Mouse (Mus musculus) E14TG2a.4 (cell line): Measurements from ENCODE around the gene Pitpnm1.
A peak's percentile ranks its signal among the peaks of the same experiment; 100 is the strongest.

Source experiments
- H3K27me3 ChIP-seq: 2 replicates; pipeline ENCODE4 v1.6.1; 2014; ENCODE audit warnings: low read length, control low read depth; ENCODE audit not compliant: insufficient read depth
- H3K36me3 ChIP-seq: 2 replicates; pipeline ENCODE4 v1.6.1; 2014; ENCODE audit warnings: low read length, control low read depth; ENCODE audit not compliant: insufficient read depth
- H3K4me1 ChIP-seq: replicated peaks from 2 replicates; pipeline ENCODE4 v1.6.1; 2014; ENCODE audit warnings: low read depth, low read length, control low read depth
- H3K4me3 ChIP-seq: replicated peaks from 2 replicates; pipeline ENCODE4 v1.5.1; 2014; ENCODE audit warnings: mild to moderate bottlenecking, low read length
- H3K9me3 ChIP-seq: 2 replicates; pipeline ENCODE4 v1.6.1; 2014; ENCODE audit warnings: low read length, control low read depth
- CTCF ChIP-seq: conservative IDR thresholded peaks from 2 replicates; pipeline ENCODE4 v1.5.1; 2014; ENCODE audit warnings: low read length
- NANOG ChIP-seq: IDR thresholded peaks from 2 replicates; pipeline ENCODE4 v1.6.1; 2014; ENCODE audit warnings: borderline replicate concordance, low read length, mixed read lengths
- POU5F1 ChIP-seq: IDR thresholded peaks from 2 replicates; pipeline ENCODE4 v1.6.1; 2014; ENCODE audit warnings: low read length, borderline replicate concordance

Gene Pitpnm1

GRCm38 (mm10) chr19:4099837-4100717 lies at the start of gene Pitpnm1:
Gene Pitpnm1 (plus strand): TSS chr19:4099998.
- TF ChIP-seq NANOG (no peak), CTCF (no peak), POU5F1 (no peak)
- Histone ChIP-seq H3K4me1 (peaks cover 61% of the 10 kb centered on the region), H3K4me3 (peak within 1 kb of the TSS; percentile 90), H3K9me3 (no peaks in the 10 kb centered on the region), H3K27me3 (peaks cover 44% of the 10 kb centered on the region), H3K36me3 (peaks cover 11% of the 10 kb centered on the region)

GRCm38 (mm10) chr19:4051016-4051415 lies 48.8 kb upstream of the Pitpnm1 start:
- Histone ChIP-seq H3K27me3 (no peaks in the 10 kb centered on the region), H3K4me1 (peaks cover 57% of the 10 kb centered on the region), H3K9me3 (peaks cover 3% of the 10 kb centered on the region; the same call in 1 of the 2 replicates), H3K4me3 (no peak overlapping the region), H3K36me3 (no peaks in the 10 kb centered on the region)
- peak; percentile 31 for TF ChIP-seq CTCF
- no peak for TF ChIP-seq POU5F1

- TF ChIP-seq CTCF (peak; percentile 81), NANOG (no peak), POU5F1 (no peak)
- no peak overlapping the region for H3K4me3 ChIP-seq
- H3K9me3 ChIP-seq: peaks cover 3% of the 10 kb centered on the region; the same call in 1 of the 2 replicates
- H3K36me3 ChIP-seq: no peaks in the 10 kb centered on the region
- no peaks in the 10 kb centered on the region for H3K27me3 ChIP-seq
- peaks cover 58% of the 10 kb centered on the region for H3K4me1 ChIP-seq
These were observed 47.9 kb upstream of the Pitpnm1 start for GRCm38 (mm10) chr19:4051741-4052515.

GRCm38 (mm10) chr19:4052516-4053030 lies 47.2 kb upstream of the Pitpnm1 start:
- TF ChIP-seq NANOG: no peak
- TF ChIP-seq POU5F1: no peak
- no peak for TF ChIP-seq CTCF
- H3K4me1 ChIP-seq: peaks cover 58% of the 10 kb centered on the region
- H3K4me3 ChIP-seq: no peak overlapping the region
- H3K27me3 ChIP-seq: no peaks in the 10 kb centered on the region
- H3K9me3 ChIP-seq: peaks cover 3% of the 10 kb centered on the region; the same call in 1 of the 2 replicates
- no peaks in the 10 kb centered on the region for H3K36me3 ChIP-seq

- Histone ChIP-seq H3K4me3 (no peak overlapping the region), H3K36me3 (no peaks in the 10 kb centered on the region), H3K4me1 (peaks cover 68% of the 10 kb centered on the region), H3K27me3 (no peaks in the 10 kb centered on the region), H3K9me3 (peaks cover 3% of the 10 kb centered on the region; the same call in 1 of the 2 replicates)
- TF ChIP-seq POU5F1 (no peak), CTCF (no peak), NANOG (no peak)
These were observed 45.2 kb upstream of the Pitpnm1 start for GRCm38 (mm10) chr19:4054613-4055012.

GRCm38 (mm10) chr19:4055216-4055946 lies 44.4 kb upstream of the Pitpnm1 start:
- Histone ChIP-seq H3K4me3 (peak overlapping the region; percentile 59), H3K27me3 (no peaks in the 10 kb centered on the region), H3K36me3 (no peaks in the 10 kb centered on the region), H3K9me3 (peaks cover 3% of the 10 kb centered on the region; the same call in 1 of the 2 replicates), H3K4me1 (peaks cover 73% of the 10 kb centered on the region)
- TF ChIP-seq NANOG: no peak
- TF ChIP-seq POU5F1: no peak
- TF ChIP-seq CTCF: no peak

- Histone ChIP-seq H3K9me3 (no peaks in the 10 kb centered on the region), H3K4me1 (peaks cover 80% of the 10 kb centered on the region), H3K27me3 (no peaks in the 10 kb centered on the region), H3K4me3 (peak overlapping the region; percentile 59), H3K36me3 (no peaks in the 10 kb centered on the region)
- TF ChIP-seq CTCF (no peak), POU5F1 (no peak), NANOG (no peak)
These were observed 43.7 kb upstream of the Pitpnm1 start for GRCm38 (mm10) chr19:4055947-4056693.
